Mouse (Mus musculus) ovary, adult 2 months (tissue): Measurements from ENCODE around the gene Stx16. TPM values are rescaled to one million over a fixed set of nuclear protein-coding genes. Genes with fewer than 3 reads are reported as not detected.

ENCODE experiments used
- polyA plus RNA-seq: library from polyadenylated mRNA; depleted of rRNA; stranded (reverse); fragments of >200 nt; gene quantifications from 2 replicates; pipeline ENCODE4 v1.2.3, GENCODE M21; 2012; rRNA removed

Stx16 gene
- polyA plus RNA-seq, result 46.1 and 55.0 TPM in 2 replicates

DNA sequence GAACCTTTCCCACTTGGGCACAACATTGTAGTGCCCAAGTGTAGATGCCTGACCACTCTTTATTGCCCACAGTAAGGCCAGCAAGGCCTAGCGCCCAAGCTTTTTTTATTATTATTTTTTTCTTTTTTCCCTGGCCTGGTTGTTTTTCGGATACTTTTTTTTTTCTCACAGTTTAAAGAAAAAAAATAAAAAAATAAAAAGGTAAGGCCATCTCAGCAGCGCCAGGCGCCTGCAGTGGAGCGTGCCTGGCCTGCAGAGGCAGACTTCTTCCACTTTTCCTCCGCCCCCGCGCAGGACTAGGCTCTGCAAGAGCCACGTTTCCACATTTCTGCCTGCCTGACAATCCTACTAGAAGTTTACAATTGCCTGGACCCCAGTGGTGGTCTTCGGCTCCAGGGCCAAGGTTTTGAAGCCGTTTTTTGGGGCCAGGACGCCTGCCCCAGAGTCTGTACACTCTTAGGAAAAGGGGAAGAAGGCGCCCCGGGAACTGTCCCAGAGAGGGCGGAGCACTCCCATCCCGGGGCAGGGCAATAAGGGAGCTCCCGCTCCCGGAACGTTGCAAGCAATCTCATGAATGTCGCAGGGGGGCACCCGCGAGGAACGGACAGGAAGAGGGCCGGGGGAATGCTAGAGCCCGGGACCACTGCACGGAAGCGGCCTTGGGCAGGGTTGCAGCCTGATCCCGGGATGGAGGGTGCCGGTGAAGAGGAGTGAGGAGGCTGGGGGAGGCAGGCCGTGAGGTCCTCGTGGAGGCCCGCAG is at the start of gene Stx16:
Gene Stx16, plus strand, starts transcription at position 636 of the 760 bp plus-strand sequence.

DNA sequence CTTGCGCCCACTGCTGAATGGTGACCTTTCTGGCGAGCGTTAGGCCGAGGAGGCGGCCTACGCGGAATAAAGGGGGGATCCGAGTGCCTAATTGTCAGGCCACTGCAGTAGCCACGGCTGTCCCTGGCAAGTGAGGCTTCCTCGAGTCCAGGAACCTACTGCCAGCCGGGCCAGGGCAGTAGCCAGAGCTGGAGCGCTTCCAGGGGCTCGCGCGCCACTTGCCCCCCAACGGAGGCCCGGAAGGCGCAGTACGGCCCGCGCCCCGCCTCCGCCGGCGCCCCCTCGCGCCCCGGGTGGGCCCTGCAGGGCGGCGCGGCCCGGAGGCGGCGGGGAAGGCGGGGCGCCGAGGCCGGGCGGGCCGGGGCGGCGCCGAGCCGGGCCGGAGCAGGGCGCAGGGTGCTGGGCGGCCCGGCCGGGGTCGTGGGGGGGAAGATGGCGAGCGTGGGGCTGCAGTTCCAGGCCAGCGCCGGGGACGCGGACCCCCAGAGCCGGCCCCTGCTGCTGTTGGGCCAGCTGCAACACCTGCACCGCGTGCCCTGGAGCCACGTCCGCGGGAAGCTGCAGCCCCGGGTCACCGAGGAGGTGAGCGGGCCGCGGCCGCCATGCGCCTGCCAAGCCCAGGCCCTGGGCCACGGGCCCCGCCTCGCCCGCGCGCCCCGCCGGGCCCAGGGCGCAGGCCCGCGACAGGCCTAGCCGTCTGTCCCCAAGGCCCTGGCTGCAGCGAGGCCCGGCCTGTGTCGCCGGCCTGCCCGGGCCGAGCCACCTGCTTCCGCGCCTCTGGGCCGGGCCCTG is 34.1 kb downstream of the Stx16 start, which contains the start of gene Npepl1:
Gene Npepl1, plus strand, starts transcription at position 359 of the 792 bp plus-strand sequence.

Other genes with a start within 250 kb of the Stx16 start
- gene Npepl1, start 34.0 kb downstream of the Stx16 start, polyA plus RNA-seq, result 213 and 214 TPM in 2 replicates
- gene Gnas, start 208.0 kb downstream of the Stx16 start, polyA plus RNA-seq, result 1,071 and 1,198 TPM in 2 replicates